Mouse (Mus musculus): ENCODE measurements around the gene Bbs5.
"Not testable (repeated sequence)": the region's sequence is repeated elsewhere in the genome, so short reads cannot be mapped to it uniquely, and the experiment has no call there.

The Bbs5 gene

DNA sequence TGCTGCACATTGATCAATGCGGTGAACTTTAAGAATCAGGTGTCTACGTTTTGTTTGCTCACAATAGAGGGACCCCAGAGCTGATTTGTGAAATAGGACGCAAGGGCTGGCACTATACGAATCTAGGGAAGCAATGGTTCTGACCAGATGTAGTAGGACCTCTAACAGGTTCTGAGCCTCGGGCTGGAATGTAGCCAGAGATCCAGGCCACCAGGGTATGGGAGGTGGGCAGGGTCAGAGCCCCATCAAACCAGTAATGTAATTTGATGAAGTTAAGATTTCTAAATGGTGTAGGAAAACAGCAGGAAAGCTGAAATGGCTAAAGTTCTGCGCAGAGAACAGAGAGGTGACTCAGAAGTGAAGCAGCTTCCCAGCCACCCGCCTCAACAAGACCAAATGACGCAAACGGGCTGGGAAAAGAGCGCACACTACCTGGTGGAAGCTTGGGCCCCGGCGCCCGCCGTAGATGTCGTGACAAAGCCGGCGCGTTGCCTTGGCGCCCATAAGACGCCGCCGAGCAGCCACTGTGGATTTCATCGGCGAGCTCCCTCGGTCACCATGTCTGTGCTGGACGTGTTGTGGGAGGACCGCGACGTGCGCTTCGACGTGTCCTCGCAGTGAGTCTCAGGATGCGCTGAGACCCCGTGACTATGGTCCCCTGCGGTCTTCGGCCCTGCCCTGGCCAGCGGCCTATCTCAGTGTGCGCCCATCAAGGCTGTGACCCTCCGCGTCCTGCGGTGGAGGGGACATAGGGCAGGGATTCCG, at the start of gene Bbs5:
Gene Bbs5, plus strand, starts transcription at position 446 of the 765 bp plus-strand sequence.
- DNase-seq = peak; percentile 96 to 97

DNA sequence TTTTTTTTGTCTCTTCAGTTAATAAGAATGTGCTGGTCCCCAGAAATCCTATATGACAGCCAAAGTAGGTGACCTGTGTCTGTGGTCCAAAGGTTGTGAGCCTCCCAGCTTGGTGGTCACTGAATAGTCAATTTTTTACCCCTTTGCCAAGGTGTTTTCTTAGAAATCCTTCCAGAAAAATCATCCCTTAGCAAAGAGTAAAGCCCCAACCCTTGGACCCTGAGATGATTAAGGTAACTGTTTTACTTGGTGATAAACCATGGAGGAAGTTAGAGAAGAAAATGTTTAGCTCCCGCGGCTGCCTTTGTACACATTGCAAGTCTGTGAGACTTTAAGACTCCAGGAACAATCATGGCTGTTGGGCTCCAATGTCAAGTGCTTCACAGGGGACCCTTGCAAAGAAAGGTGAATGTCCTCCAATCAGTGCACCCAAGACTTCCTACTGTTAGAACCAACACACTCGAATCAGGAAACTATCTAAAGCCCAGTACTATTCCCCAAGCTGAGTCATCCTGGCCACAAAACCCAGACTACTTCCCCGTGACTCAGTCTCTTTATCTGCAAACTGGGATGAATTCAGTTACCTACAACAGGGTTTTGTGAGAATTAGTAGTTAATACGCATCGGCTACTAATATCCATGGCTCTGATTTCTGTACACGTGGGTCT, 43.1 kb upstream of the Bbs5 start:
- no peak for DNase-seq

DNA sequence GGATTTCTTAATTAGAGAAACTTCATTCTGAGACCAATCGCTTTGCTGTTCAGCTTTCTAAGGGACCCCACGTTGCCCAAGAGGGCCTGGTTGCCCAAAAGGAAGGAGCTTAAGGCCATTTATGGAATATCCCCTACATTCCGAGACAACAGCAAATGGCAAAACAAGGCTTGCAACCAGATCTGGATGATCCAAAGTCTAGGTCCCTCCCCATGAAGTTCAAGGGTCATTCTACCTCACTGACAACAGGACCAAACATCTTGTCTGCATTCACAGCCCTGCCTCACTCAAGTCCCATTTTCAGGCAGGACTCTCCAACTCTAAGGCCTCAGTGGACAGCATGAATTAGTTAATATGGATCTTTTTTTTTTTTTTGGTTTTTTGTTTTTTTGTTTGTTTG, 40.4 kb upstream of the Bbs5 start:
- DNase-seq = no peak

DNA sequence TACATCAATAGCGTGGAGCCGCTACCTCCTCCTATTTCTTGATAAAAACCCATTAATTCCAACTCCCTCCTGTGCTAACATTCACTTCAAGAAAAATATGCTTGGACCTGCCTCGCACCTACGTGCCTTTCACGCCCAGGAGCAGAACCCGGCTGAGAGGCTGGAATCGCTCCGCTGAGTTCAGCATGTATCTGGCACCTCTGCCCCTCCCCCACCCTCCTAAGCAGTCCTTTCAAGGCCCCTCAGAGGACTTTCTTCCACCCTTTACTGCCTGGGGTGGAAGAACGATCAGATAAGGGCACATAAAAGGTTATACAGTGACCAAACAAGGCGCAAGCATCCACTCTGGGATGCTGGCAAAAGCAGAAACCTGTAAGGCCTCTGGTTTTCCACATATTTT, 34.7 kb upstream of the Bbs5 start:
- DNase-seq = no peak

DNA sequence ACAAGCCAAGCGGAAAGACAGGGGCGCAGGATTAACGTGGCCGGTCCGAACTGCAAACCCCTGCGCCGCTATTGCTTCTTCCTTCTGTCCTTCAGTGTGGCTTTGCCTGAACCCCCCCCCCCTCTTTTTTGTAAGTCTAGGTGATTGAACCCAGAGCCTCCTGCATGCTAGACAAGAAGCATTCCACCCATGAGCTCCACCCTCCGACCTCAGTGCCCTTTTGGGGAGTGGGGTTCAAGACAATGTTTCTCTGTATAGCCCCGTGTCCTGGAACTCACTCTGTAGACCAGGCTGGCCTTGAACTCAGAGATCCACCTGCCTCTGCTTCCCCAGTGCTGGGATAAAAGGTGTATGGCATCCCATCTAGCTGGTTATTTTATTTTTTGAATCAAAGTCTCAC, 34.3 kb upstream of the Bbs5 start:
- DNase-seq = no peak

DNA sequence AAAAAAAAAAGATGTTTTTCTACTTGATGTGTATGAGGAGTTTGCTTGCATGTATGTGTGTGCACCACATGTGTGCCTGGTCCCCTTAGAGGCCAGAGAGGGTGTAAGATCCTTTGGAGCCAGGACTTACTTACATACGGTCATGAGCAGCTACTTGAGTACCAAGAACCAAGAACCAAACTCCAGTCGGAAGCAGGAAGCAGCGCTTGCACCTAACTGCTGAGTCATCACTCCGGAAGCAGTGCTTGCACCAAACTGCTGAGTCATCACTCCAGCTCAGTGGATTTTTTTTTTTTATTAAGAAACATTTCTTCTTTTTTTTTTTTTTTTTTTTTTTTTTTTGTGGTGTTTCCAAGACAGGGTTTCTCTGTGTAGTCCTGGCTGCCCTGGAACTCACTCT, 33.7 kb upstream of the Bbs5 start:
- no peak for DNase-seq

DNA sequence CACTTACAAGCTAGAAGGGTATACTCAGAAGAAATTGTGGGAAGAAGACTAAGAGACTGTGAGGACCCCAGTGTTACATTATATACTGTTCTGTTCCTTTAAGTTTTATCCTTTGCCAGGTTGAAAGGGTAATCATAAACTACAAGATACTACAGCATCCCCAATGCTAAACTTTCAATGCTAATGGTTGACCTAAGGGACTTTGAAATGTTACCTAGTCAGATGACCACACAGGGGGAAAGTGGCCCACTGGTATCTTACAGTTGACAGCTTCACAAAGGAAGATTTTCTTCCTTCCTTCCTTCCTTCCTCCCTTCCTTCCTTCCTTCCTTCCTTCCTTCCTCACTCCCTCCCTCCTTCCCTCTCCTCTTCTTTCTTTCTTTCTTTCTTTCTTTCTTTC, 28.6 kb upstream of the Bbs5 start:
- DNase-seq = no peak

DNA sequence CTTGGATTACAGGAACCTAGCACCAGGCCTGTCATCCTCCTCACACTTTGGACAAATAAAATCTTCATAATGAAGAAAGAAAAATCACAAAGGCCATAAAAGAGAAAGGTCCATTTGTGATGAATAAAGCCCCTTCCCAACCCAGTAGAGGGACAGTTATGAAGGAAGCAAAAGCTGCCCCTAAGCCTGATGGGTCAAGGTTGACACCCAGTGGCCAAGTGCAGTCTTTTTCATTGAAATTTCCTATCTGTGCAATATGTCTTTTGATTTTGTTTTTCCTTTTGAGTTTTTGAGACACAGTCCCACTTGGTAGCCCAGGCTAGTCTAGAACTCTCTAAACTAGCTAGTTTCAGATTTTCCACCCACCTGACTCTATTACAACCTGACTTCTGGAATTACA, 27.7 kb upstream of the Bbs5 start:
- DNase-seq = no peak

DNA sequence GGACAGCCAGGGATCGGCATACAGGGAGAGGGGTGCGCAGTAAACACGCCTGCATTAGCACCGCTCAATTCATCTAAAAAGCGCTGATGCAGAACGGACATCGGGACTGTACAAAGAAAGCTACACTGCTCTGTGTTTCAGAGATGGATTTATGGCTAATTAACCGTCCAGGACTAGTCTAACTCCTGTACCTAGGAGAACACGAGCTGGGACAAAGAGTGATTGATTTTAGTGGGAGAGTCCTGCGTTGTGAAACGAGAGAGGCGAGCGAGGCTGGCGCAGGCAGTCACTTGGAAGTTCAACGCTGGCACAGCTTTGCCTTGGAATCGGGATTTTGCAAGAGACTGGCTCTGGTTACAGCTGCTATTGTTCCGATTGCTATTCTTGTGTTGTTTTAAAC, 17.8 kb upstream of the Bbs5 start:
- no peak for DNase-seq

DNA sequence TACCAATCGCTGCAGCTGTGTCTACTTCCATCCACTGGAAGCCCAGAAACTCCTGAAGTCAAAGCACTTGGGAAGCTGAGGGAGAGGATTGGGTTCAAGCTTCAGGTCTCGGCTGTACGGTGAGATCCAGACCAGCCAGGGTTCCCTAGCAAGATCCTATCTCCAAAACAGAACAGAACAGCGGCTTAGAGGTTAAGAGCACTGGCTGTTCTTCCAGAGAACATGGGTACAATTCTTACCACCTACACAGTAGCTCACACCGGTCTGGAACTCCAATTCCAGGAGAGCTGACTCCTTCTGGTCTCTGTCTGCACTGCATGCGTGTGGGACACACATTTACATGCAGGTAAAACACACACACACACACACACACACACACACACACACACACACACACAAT, 17.1 kb upstream of the Bbs5 start:
- DNase-seq = no peak

DNA sequence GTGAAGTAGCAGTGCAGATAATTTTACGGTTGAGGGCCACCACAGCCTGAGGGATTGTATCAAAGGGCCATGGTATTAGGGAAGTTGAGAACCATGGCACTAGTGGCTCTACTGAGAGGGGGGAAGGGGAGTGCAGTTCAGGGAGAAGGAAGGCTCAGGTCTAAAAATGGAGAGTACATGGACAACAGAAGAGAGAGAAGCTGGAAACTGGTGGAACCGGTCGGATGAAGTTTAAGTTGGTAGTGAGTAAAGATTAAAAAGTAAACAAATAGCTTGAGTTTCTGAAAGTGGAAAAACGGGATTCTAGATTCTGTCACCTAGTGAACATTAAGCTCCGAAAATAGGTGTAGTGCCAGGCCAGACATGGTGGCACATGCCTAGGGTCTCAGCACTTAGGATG, 16.2 kb upstream of the Bbs5 start:
- no peak for DNase-seq

DNA sequence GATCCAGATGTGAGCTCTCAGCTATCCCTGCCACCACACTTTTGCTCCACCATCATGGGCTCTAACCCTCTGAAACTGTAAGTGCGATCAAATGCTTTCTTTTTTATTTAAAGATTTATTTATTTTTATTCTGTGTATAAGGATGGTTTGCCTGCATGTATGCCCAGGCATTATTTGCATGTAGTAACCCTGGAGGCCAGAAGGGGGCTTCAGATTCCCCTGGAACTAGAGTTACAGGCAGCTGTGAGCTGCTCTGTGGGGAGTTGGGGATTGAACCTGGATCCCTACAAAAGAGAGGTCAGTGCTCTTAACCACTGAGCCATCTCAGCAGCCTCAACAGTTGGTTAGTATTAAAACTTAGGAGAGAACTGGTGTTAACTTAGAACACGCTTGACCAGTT, 15.5 kb upstream of the Bbs5 start:
- DNase-seq = no peak

DNA sequence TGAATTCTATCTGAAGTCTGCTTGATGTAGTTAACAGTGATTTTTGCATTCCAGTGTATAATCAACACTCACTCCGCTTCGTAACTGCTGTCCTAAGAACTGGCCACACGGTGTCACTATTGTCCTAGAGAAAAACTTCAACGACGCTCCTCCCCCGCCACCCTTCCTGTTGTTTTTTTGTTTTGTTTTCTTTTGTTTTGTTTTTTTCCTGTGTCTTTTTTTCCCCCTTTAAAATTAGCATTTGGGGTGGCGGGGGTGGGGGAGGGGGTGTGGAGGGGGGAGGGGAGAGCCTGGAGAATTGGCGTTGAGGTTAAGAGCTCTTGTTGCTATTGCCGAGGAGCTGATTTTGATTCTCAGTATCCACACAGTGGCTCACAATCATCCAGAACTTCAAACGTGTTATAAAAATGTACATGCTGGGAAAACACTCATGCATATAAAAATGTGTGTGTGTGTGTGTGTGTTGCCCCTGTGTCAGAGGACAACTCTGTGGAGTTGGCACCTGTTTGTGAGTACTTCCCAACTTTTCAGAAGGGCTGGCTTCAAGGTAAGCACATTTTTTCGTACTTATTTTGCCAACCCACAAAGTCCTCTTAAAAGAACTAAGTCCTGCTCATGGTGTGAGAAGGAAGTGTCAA, 11.8 kb upstream of the Bbs5 start:
- DNase-seq = peak; percentile 19 to 40

DNA sequence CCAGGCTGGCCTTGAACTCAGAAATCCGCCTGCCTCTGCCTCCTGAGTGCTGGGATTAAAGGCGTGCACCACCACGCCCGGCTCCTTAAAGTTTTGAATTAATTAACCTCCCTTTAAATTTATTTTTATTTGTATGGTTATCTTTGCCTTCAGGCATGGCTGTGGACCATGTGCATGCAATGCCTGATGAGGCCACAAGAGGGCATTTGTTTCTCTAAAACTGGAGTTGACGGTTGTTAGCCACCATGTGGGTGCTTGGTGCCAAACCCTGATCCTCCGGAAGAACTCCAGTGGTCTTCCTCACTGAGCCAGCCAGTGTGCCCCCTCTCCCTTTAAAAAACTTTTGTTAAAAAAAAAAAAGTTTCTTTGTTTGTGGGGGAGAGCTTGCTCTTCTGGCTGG, 11.2 kb upstream of the Bbs5 start:
- DNase-seq = peak; percentile 31 to 33

DNA sequence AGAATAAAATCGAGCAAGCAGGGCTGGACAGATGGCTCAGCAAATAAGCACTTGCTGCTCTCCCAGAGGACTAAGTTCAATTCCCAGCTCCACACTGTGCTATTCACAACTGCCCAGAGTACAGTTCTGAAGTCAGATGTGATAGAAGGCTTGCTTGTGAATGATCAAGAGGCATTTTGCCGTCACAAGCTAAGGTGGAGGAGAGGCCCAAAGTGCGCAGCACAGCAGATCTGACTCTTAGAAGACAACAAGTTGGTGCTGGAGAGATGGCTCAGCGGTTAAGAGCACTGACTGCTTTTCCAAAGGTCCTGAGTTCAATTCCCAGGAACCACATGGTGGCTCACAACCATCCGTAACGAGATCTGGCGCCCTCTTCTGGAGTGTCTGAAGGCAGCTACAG, 9.0 kb upstream of the Bbs5 start:
- not testable (repeated sequence) for DNase-seq

DNA sequence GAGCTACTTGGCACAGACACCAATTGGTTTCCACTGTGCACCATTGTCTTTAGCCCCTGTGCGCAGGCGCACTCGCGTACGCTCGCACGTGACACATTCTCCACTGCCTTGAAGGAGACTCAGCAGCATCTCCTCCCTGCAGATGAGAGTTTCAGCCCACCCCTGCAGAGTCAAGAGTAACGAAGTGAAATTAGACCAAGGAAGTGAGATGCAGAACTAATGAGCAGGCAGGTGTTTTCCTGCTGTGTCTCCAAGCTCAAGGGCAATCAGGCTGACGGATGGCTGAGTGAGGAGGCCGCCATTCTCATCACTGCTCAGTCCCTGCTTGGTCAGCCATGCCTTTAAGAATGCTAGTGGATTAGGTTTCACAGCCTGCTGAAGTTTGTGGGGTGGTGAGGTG, 6.9 kb upstream of the Bbs5 start:
- DNase-seq = peak; percentile 20 to 33

DNA sequence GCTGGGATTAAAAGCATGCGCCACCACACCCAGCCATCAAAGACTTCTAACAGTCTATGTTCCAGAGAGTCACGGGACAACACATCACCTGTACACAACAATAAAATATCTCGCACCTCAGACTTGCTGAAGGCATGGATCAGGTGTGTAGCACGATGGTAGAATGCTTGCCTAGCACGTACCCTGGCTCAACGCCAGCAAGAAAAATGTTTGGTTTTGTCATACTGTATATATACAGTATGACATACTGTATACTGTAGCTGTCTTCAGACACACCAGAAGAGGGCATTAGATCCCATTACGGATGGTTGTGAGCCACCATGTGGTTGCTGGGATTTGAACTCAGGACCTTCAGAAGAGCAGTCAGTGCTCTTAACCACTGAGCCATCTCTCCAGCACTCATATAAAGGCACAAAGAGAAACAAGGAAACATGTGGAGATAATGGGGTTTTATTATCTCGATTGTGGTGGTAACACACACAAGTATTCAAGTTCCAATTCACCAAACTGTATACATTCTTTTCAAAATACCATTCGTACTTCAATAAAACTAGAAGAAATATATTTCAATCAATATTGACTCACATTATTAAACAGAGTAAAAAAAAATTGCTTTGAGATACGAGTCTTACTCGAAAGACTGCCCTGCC, 1.9 kb upstream of the Bbs5 start:
- no peak for DNase-seq

DNA sequence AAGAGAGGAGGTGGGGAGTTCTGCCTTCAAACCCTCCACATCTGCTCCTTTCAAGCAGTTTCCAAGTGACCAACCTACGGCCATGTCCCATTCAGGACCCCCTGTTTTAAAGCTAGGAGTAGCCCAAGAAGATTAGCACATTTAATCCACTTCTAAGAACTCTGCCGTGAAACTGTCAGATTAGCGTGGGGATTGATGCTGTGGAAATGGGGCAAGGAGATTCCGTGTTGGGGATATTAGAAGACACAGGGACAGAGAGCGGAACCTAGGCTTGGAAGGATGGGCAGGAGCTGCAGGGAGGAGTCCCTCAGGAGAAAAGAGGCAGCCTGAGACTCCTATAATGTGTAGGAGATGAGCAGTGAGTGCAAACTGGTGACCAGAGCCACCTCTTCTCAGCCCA, 2.7 kb downstream of the Bbs5 start:
- no peak for DNase-seq

DNA sequence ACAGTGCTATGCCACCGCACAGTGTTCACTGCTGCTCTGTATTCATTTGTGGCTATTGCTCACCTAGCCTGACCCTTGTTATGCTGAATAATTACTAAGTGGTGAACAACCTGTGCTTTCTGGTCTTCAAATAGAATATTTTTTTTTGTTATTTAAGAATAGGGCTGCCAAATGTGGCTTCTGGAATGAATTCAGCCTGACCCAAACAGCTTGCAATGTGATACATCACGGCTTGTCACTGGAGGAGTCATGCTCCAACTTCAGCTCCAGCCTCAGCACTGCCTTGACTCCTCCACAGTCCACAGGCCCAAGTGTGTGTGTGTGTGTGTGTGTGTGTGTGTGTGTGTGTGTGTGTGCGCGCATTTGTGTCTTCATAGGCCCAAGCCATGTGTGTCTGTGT, 12.4 kb downstream of the Bbs5 start:
- DNase-seq = no peak

DNA sequence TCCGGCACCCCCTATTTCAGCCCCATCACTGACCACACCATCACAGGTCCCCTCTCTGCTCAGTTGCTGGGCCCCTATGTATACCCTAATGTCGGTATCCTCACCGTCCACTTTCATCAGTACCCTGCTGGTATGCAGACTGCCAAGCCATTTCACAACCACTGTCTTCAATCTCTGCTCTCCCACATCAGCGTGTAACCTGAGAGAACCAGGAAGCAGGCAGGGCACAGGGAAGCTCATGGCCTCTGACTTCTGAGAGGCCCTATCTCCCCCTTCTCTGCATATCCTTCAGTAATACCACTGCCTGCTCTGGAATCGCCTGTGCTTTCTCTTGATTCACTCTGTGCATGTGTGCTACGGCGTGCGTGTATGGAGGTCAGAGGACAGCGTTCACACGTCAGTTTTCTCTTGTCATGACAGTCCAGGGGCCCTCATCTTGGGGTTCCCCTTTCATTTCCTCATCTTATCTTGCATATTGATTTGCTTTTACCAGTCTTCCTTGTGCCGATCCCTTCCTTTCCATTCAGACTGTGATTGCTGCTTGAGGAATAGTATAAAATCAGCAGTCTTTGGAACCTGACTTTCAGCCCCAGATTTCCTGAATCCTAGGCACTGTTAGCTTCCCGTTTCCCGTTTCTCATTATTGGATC, 17.0 kb downstream of the Bbs5 start:
- no peak for DNase-seq

DNA sequence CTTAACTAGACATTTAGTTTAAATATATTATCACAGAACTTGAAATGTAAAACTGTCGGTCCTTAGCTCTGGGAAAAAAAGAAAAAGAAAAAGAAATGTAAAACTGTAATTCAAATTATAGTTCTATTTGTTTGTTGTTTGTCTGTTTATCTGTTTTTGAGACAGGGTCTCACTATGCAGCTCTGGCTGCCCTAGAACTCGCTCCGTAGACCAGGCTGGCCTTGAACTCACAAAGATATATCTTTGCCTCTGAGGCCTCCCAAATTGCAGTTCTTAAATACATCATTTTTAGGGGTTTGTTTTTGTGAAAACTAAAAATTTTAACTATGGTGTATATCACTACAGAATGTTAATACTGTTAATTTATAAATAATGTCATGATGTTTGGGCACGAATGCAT, 20.7 kb downstream of the Bbs5 start:
- DNase-seq = no peak

DNA sequence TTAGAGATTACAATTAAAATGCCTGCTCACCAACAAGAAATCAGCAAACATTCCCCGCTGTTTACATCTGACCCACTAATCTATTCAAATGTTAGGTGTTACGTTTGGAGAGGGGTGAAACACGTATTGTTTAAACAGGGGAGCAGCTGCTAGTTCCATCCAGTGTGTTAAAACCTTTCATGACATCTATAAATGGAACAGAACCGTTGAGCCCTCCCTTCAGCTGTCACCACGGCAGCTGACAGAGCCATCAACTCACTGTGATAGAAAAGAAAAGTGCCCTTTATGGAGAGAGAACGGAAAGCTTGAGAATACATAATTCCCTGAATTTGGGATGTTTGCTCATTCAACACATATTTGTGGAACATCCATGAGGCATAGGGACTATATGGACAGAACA, 21.4 kb downstream of the Bbs5 start:
- no peak for DNase-seq

DNA sequence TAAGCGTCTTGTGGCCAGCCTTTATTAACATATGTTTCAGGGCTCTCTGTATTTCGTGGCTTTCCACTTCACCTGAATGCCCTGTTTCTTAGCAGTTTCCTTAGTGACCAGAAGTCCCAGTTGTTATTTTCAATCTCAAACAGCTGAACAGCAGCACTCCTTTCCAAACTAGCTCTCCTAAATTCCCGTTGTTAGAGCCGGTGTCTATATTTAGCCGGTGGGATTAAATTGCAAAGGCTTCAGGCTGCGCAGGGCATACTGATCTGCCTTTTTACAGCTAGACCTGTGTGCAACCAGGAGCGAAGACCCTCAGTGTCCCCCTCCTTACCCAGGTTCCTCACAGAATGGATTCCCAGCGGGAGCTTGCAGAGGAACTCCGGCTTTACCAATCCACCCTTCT, 22.9 kb downstream of the Bbs5 start, which contains the start of gene Klhl41:
Gene Klhl41, plus strand, starts transcription at position 268 of the 400 bp plus-strand sequence.
- DNase-seq = no peak
